Mouse (Mus musculus): ENCODE measurements around the gene Ptprb. TPM values are rescaled to one million over a fixed set of nuclear protein-coding genes. Genes with fewer than 3 reads are reported as not detected.

The Ptprb gene
- polyA plus RNA-seq, 2 experiments: 2.3 to 3.4 TPM

DNA sequence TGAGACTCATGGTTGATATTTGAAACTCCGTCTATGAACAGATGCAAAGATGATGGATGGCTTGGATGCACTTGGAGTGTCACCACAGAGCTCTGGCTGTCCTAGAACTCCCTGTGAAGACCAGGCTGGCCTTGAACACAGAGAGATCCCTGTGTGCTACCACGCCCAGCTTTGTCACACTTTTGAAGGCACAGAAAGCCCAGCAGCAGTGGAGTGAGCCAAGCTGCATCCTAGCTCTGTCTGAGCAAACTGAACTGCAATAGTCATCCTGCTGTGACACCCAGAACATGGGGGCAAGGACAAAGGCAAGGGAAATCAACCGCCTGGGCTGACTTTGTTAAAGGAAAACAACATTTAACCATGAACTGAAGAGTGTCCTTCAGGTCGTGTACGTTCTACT is 141.4 kb downstream of the Ptprb start:
- Histone ChIP-seq H3K36me3 (ENCODE audit: control insufficient read depth, insufficient read depth, low read length) (no peaks in the 10 kb centered on the region; the same call in 1 of the 2 replicates), H3K27ac (replicated peaks; ENCODE audit: low read depth, low read length) (no peak overlapping the region), H3K4me1 (ENCODE audit: control insufficient read depth, insufficient read depth, low read length) (no peaks in the 10 kb centered on the region), H3K9ac (ENCODE audit: low read depth, low read length, severe bottlenecking) (no peak overlapping the region), H3K9me3 (ENCODE audit: control insufficient read depth, low read length) (no peaks in the 10 kb centered on the region), H3K4me3 (replicated peaks; ENCODE audit: low read length) (no peak overlapping the region), H3K4me2 (replicated peaks; ENCODE audit: low read depth, low read length, severe bottlenecking) (no peak overlapping the region), H3K27me3 (ENCODE audit: control insufficient read depth, insufficient read depth, low read length) (no peaks in the 10 kb centered on the region)
- no peak for TF ChIP-seq POLR2A (IDR thresholded peaks at IDR 0.05; ENCODE audit: borderline replicate concordance, extremely low read depth, insufficient read depth, insufficient read length)
- ATAC-seq (ENCODE audit: low FRiP score, low read depth): no peak
- no peak for DNase-seq (ENCODE audit: low spot score)
- 82% methylated on average over 3 of the region's 5 CpGs for WGBS

DNA sequence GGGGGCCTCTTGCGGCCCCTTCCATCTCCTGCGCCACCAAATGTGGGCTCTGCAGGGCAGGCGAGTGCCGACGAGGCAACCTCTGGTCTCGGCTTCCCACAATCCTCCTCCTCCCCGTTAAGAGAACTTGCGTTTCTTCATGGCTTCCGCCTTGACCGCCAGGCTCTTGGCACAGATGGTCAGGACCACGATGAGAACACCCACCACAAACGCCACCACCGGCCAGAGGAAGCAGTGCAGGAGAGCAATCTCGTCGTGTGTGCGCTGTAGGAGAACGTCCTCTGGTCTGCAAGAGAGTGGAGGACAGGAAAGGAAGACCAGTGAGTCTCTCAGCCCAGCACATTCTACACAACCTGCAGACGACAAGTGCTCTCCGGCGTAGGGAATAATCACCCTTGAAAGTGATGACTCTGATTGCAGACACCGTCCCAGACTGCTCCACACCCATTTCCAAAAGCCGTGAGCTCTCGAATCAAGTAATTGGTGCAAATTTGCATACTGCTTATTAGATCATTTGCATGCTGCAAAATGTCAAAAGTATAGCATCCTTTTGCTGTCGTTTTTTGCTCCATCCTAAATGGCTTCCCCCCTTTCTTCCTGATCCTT is 142.9 kb downstream of the Ptprb start:
- H3K4me3 ChIP-seq (replicated peaks; ENCODE audit: low read length): no peak overlapping the region
- no peak overlapping the region for H3K9ac ChIP-seq (ENCODE audit: low read depth, low read length, severe bottlenecking)
- no peaks in the 10 kb centered on the region for H3K27me3 ChIP-seq (ENCODE audit: control insufficient read depth, insufficient read depth, low read length)
- ATAC-seq (ENCODE audit: low FRiP score, low read depth) (no peak), DNase-seq (ENCODE audit: low spot score) (no peak)
- no peak overlapping the region for H3K4me2 ChIP-seq (replicated peaks; ENCODE audit: low read depth, low read length, severe bottlenecking)
- H3K27ac ChIP-seq (replicated peaks; ENCODE audit: low read depth, low read length): no peak overlapping the region
- TF ChIP-seq POLR2A (IDR thresholded peaks at IDR 0.05; ENCODE audit: borderline replicate concordance, extremely low read depth, insufficient read depth, insufficient read length): no peak
- 74% methylated on average over 24 of the region's 24 CpGs for WGBS
- H3K9me3 ChIP-seq (ENCODE audit: control insufficient read depth, low read length): no peaks in the 10 kb centered on the region
- no peaks in the 10 kb centered on the region for H3K4me1 ChIP-seq (ENCODE audit: control insufficient read depth, insufficient read depth, low read length)
- H3K36me3 ChIP-seq (ENCODE audit: control insufficient read depth, insufficient read depth, low read length): no peaks in the 10 kb centered on the region; the same call in 1 of the 2 replicates

DNA sequence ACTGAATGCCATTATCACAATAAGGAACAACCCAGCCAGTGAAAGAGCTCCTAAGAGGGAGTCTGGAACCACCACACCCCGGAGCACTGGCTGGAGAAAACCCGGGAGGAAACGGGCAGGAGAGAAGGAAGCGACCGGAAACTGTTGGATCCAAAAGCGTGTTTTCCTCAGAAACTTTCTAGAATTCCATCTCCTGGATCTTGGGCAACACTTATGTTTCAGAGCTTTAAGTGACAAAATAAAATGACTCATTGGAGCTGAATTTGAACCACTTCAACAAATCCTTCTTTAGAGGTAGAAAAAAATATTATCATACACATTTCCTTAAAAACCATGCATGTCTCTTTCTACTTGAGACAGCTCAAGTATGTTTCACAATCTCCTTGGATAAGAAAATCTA is 145.7 kb downstream of the Ptprb start:
- no peak for TF ChIP-seq POLR2A (IDR thresholded peaks at IDR 0.05; ENCODE audit: borderline replicate concordance, extremely low read depth, insufficient read depth, insufficient read length)
- DNase-seq (ENCODE audit: low spot score) (no peak), ATAC-seq (ENCODE audit: low FRiP score, low read depth) (no peak)
- Histone ChIP-seq H3K27ac (replicated peaks; ENCODE audit: low read depth, low read length) (no peak overlapping the region), H3K4me2 (replicated peaks; ENCODE audit: low read depth, low read length, severe bottlenecking) (no peak overlapping the region), H3K4me3 (replicated peaks; ENCODE audit: low read length) (no peak overlapping the region), H3K36me3 (ENCODE audit: control insufficient read depth, insufficient read depth, low read length) (no peaks in the 10 kb centered on the region), H3K9me3 (ENCODE audit: control insufficient read depth, low read length) (no peaks in the 10 kb centered on the region), H3K9ac (ENCODE audit: low read depth, low read length, severe bottlenecking) (no peak overlapping the region), H3K4me1 (ENCODE audit: control insufficient read depth, insufficient read depth, low read length) (no peaks in the 10 kb centered on the region), H3K27me3 (ENCODE audit: control insufficient read depth, insufficient read depth, low read length) (no peaks in the 10 kb centered on the region)
- WGBS: 91% methylated on average over 6 of the region's 6 CpGs

DNA sequence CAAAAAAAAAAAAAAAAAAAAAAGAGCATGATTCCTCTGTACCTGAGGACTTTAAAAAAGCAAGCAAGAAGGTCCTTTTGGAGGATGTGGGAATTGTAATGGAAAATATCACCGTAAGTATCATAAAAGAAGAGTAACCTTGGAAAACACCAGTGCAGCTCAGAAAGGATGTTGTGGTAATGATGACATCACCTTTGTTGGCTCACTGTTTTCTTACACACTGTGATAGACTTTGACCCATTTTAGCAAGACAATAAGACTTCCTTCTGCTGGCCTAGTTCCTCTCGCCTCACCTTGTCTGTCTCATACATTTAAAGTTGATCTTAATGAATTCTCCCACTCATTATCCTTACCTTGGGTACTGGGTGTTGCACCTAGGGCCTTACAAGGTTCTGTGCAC is 147.2 kb downstream of the Ptprb start:
- DNase-seq (ENCODE audit: low spot score) (no peak), ATAC-seq (ENCODE audit: low FRiP score, low read depth) (no peak)
- no peaks in the 10 kb centered on the region for H3K9me3 ChIP-seq (ENCODE audit: control insufficient read depth, low read length)
- no peak for TF ChIP-seq POLR2A (IDR thresholded peaks at IDR 0.05; ENCODE audit: borderline replicate concordance, extremely low read depth, insufficient read depth, insufficient read length)
- no peaks in the 10 kb centered on the region for H3K27me3 ChIP-seq (ENCODE audit: control insufficient read depth, insufficient read depth, low read length)
- no peaks in the 10 kb centered on the region for H3K36me3 ChIP-seq (ENCODE audit: control insufficient read depth, insufficient read depth, low read length)
- 89% methylated on average over 2 of the region's 2 CpGs for WGBS
- no peak overlapping the region for H3K9ac ChIP-seq (ENCODE audit: low read depth, low read length, severe bottlenecking)
- no peak overlapping the region for H3K4me3 ChIP-seq (replicated peaks; ENCODE audit: low read length)
- no peaks in the 10 kb centered on the region for H3K4me1 ChIP-seq (ENCODE audit: control insufficient read depth, insufficient read depth, low read length)
- H3K4me2 ChIP-seq (replicated peaks; ENCODE audit: low read depth, low read length, severe bottlenecking): no peak overlapping the region
- H3K27ac ChIP-seq (replicated peaks; ENCODE audit: low read depth, low read length): no peak overlapping the region

DNA sequence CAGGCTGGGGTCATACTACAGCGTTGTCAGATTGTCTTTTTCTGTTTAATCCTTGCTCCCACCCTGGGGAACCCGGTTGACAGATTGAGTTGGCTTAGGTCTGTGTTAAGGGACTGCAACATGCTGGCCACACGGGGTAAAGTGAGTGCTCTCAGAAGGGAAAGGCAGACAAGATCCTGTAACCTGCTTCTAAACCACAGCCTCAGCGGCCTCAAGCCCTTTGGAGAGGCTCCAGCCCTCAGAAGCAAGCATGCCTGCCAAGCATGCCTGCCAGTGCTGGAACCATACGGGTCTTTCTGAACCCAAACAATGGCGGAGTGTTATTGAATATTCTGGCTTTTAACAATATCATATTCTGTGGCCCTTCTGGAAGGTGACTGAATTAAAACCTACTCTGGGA is 149.6 kb downstream of the Ptprb start:
- H3K27ac ChIP-seq (replicated peaks; ENCODE audit: low read depth, low read length): no peak overlapping the region
- no peak for TF ChIP-seq POLR2A (IDR thresholded peaks at IDR 0.05; ENCODE audit: borderline replicate concordance, extremely low read depth, insufficient read depth, insufficient read length)
- H3K9me3 ChIP-seq (ENCODE audit: control insufficient read depth, low read length): no peaks in the 10 kb centered on the region; the same call in 1 of the 2 replicates
- no peak overlapping the region for H3K4me2 ChIP-seq (replicated peaks; ENCODE audit: low read depth, low read length, severe bottlenecking)
- H3K9ac ChIP-seq (ENCODE audit: low read depth, low read length, severe bottlenecking): no peak overlapping the region
- H3K4me1 ChIP-seq (ENCODE audit: control insufficient read depth, insufficient read depth, low read length): no peaks in the 10 kb centered on the region
- no peaks in the 10 kb centered on the region for H3K27me3 ChIP-seq (ENCODE audit: control insufficient read depth, insufficient read depth, low read length)
- H3K36me3 ChIP-seq (ENCODE audit: control insufficient read depth, insufficient read depth, low read length): no peaks in the 10 kb centered on the region
- DNase-seq (ENCODE audit: low spot score) (no peak), ATAC-seq (ENCODE audit: low FRiP score, low read depth) (no peak)
- 84% methylated on average over 6 of the region's 6 CpGs for WGBS
- H3K4me3 ChIP-seq (replicated peaks; ENCODE audit: low read length): no peak overlapping the region
